Mouse (Mus musculus): Measurements from ENCODE around the gene Tbcel.

DNA sequence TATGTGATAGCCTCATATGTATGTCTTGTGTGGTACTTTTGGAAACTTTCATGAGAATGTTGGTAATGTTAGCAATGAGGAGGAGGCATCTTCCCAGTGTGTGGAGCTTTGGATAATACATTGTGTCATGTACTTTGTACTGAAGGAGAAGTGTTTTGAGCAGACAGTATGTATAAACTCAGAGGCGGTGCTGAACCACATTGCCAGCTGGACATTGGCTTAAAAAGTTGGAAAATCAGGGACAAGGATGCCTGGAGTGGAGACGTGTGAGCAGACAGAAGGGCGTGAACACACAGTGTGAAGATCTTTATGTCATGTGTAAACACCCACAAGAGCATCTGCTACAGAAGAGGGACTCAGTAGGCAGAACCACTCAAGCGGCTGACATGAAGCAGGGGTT is 101.9 kb downstream of the Tbcel start:
- no peak for TF ChIP-seq POLR2A (IDR thresholded peaks at IDR 0.05; ENCODE audit: borderline replicate concordance, extremely low read depth, insufficient read depth, insufficient read length, poor library complexity, severe bottlenecking)
- no peak for TF ChIP-seq CTCF (IDR thresholded peaks at IDR 0.05; ENCODE audit: borderline replicate concordance, extremely low read depth, insufficient read depth, insufficient read length)

All from brain, embryonic 14.5 days (tissue).